28 mouse cellular contexts compared by ENCODE assay signal in genomic region chr11:63543971-63544696, GRCm38 (mm10).
DNase-seq lines count a peak whose midpoint lies in the region; TF ChIP-seq lines count a peak whose summit lies in the region.
"Had no signal": no experiment of that assay in that cellular context is flagged by ENCODE, and none has a peak within 500 bp of the region (broad histone marks: within the 10 kb centered on the region; RNA-seq: fewer than 3 reads in every experiment).

No protein-coding gene starts in this region.

- no peaks in the 10 kb centered on the region for H3K27me3 ChIP-seq in kidney, adult 2 months (replicated peaks; ENCODE audit: control insufficient read depth, insufficient read depth, low read length)
- H3K27me3 ChIP-seq: embryonic facial prominence, embryonic 15.5 days; forebrain, embryonic 12.5 days; heart, embryonic 15.5 days; liver, embryonic 12.5 days had no signal

- no peaks in the 10 kb centered on the region for H3K4me1 ChIP-seq in kidney, adult 2 months (ENCODE audit: control insufficient read depth, insufficient read depth, low read length)
- H3K4me1 ChIP-seq in ES-E14 (ENCODE audit: control insufficient read depth in 2 of 2, insufficient read depth in 2 of 2, low read length in 2 of 2, poor library complexity in 1 of 2), result no peaks in the 10 kb centered on the region
- H3K4me1 ChIP-seq: heart, embryonic 15.5 days; liver, embryonic 12.5 days had no signal

- TF ChIP-seq POLR2A in kidney, adult 2 months (IDR thresholded peaks at IDR 0.05; ENCODE audit: low read depth, low read length), result no peak

- no peaks in the 10 kb centered on the region for H3K9me3 ChIP-seq in ES-E14 (ENCODE audit: control insufficient read depth, insufficient read depth, low read depth, low read length)
- H3K9me3 ChIP-seq: embryonic facial prominence, embryonic 15.5 days; forebrain, embryonic 12.5 days; heart, embryonic 15.5 days; kidney, embryonic 15.5 days; liver, embryonic 12.5 days; midbrain, embryonic 12.5 days had no signal

- WGBS in kidney, adult 2 months, result 81% methylated on average over 7 of the region's 7 CpGs

- no peak for TF ChIP-seq CTCF in kidney, adult 2 months (conservative IDR thresholded peaks at IDR 0.05; ENCODE audit: insufficient read depth, insufficient read length, low read depth, low read length)

- H3K9ac ChIP-seq in ES-E14 (ENCODE audit: insufficient read depth, low read depth, low read length, poor library complexity, severe bottlenecking), result no peak overlapping the region
- H3K9ac ChIP-seq: embryonic facial prominence, embryonic 15.5 days; forebrain, embryonic 12.5 days; forebrain, postnatal 0 days; heart, embryonic 15.5 days; kidney, embryonic 15.5 days; liver, embryonic 12.5 days; liver, postnatal 0 days; midbrain, embryonic 12.5 days had no signal

- H3K4me3 ChIP-seq in kidney, adult 2 months (ENCODE audit: insufficient read depth, low read depth, low read length), result no peak overlapping the region
- no peak overlapping the region for H3K4me3 ChIP-seq in ES-E14 (ENCODE audit: insufficient read depth in 1 of 2, low read depth in 1 of 2, low read length in 2 of 2, poor library complexity in 1 of 2, severe bottlenecking in 1 of 2)
- H3K4me3 ChIP-seq: embryonic facial prominence, embryonic 15.5 days; forebrain, embryonic 12.5 days; heart, embryonic 15.5 days; kidney, embryonic 15.5 days; layer of hippocampus, adult 2 months; liver, embryonic 12.5 days; midbrain, embryonic 12.5 days had no signal

- DNase-seq in kidney, adult 2 months, result peak; percentile 2
- no peak for DNase-seq in kidney, postnatal 10 days
- DNase-seq in ES-E14 (ENCODE audit: low read depth, low spot score), result peak; percentile 6
- DNase-seq in ZHBTc4 (ENCODE audit: low read depth, low spot score), result peak; percentile 52
- peak; percentile 53 for DNase-seq in lung, postnatal 36 days
- DNase-seq in neural tube, embryonic 10.5 days (ENCODE audit: extremely low spot score, low spot score), result no peak
- no peak for DNase-seq in c-Kit-positive CD71-positive TER-119-positive erythroid progenitor cells, embryonic 14.5 days (ENCODE audit: low spot score)
- DNase-seq: adrenal gland, postnatal 14 days; cerebellum, adult 11-12 months; cerebellum, adult 9-11 months; forebrain, postnatal 0 days; kidney, adult 11 months; kidney, postnatal 36 days; layer of hippocampus, postnatal 36 days; left cerebral cortex, postnatal 4 days; liver, postnatal 0 days; retina, postnatal 1 day; right cerebral cortex, postnatal 14 days; thymus, adult 18-20 months; thymus, postnatal 36 days had no signal

- H3K27ac ChIP-seq in kidney, adult 2 months (ENCODE audit: insufficient read depth, low read depth, low read length), result no peak overlapping the region
- no peak overlapping the region for H3K27ac ChIP-seq in ES-E14 (ENCODE audit: insufficient read depth, low read depth, low read length, poor library complexity, severe bottlenecking)
- H3K27ac ChIP-seq: embryonic facial prominence, embryonic 15.5 days; forebrain, embryonic 12.5 days; heart, embryonic 15.5 days; hindbrain, postnatal 0 days; kidney, embryonic 15.5 days; layer of hippocampus, adult 2 months; liver, embryonic 12.5 days; midbrain, embryonic 12.5 days had no signal

- H3K36me3 ChIP-seq in kidney, adult 2 months (ENCODE audit: control insufficient read depth, insufficient read depth, low read length), result no peaks in the 10 kb centered on the region
- H3K36me3 ChIP-seq in ES-E14 (ENCODE audit: control insufficient read depth, insufficient read depth, low read length, poor library complexity, severe bottlenecking), result no peaks in the 10 kb centered on the region
- H3K36me3 ChIP-seq: embryonic facial prominence, embryonic 15.5 days; forebrain, embryonic 12.5 days; heart, embryonic 15.5 days; kidney, embryonic 15.5 days; liver, embryonic 12.5 days; midbrain, embryonic 12.5 days had no signal

- in situ Hi-C loops in ES-E14 (cut with MboI; ENCODE audit: low sequenced_read_pairs in 2 of 2, unreplicated experiment in 2 of 2), result no loop called here

TF ChIP-seq in ES-E14, 5 proteins besides CTCF, POLR2A, EP300 and RAD21:
- TF ChIP-seq ZC3H11A (IDR thresholded peaks at IDR 0.05; ENCODE audit: borderline replicate concordance, low read depth, low read length) (no peak), HCFC1 (IDR thresholded peaks at IDR 0.05; ENCODE audit: borderline replicate concordance, insufficient read depth, low read length) (no peak), MAFK (IDR thresholded peaks at IDR 0.05; ENCODE audit: insufficient read depth, low read depth, low read length) (no peak), CHD2 (IDR thresholded peaks at IDR 0.05; ENCODE audit: low read depth, low read length) (no peak), ZNF384 (IDR thresholded peaks at IDR 0.05; ENCODE audit: low read depth, low read length) (no peak)
TF ChIP-seq in ES-E14: peak in this region for 0.

Comparison
In these comparisons a context has a peak if more than half of its experiments do, and no peak if none do; other contexts are left out.
1. DNase-seq: peak in kidney, adult 2 months (single experiment), ES-E14 (single experiment), ZHBTc4 (single experiment) and lung, postnatal 36 days (single experiment); none in kidney, postnatal 10 days (single experiment), neural tube, embryonic 10.5 days (single experiment) and c-Kit-positive CD71-positive TER-119-positive erythroid progenitor cells, embryonic 14.5 days (single experiment).